Mouse (Mus musculus): ENCODE results near the gene Hoxc12. TPM values are rescaled to one million over a fixed set of nuclear protein-coding genes. Genes with fewer than 3 reads are reported as not detected.

Hoxc12 gene
- polyA plus RNA-seq, 1 experiment from 2014 or later = not detected

DNA sequence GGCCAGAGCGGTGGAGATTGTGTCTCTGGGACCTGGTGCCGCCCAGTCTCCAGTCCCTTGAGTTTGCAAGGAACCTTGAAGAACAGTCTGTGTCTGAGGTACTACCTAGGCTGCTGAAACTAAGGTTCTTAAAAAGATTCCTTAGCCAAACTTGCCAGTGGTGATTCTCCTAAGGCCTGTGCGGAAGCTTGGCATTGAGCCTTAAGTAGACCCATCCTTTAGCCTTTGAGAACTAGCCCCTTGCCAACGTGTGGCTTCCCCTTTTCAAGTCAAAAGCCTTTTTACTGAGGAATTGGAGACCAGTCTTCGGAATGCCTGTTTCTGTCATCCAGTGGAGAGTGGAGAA lies 6.9 kb downstream of the Hoxc12 start:
- Histone ChIP-seq H3K4me2 (no peak overlapping the region), H3K36me3 (no peaks in the 10 kb centered on the region), H3K27me3 (peaks cover 96% of the 10 kb centered on the region), H3K9ac (no peak overlapping the region), H3K9me3 (no peaks in the 10 kb centered on the region), H3K4me1 (replicated peaks) (no peaks in the 10 kb centered on the region), H3K27ac (replicated peaks) (no peak overlapping the region), H3K4me3 (no peak overlapping the region)
- WGBS = 6% methylated on average over 5 of the region's 5 CpGs
- no peak for ATAC-seq (ENCODE audit: low FRiP score, low read depth)

DNA sequence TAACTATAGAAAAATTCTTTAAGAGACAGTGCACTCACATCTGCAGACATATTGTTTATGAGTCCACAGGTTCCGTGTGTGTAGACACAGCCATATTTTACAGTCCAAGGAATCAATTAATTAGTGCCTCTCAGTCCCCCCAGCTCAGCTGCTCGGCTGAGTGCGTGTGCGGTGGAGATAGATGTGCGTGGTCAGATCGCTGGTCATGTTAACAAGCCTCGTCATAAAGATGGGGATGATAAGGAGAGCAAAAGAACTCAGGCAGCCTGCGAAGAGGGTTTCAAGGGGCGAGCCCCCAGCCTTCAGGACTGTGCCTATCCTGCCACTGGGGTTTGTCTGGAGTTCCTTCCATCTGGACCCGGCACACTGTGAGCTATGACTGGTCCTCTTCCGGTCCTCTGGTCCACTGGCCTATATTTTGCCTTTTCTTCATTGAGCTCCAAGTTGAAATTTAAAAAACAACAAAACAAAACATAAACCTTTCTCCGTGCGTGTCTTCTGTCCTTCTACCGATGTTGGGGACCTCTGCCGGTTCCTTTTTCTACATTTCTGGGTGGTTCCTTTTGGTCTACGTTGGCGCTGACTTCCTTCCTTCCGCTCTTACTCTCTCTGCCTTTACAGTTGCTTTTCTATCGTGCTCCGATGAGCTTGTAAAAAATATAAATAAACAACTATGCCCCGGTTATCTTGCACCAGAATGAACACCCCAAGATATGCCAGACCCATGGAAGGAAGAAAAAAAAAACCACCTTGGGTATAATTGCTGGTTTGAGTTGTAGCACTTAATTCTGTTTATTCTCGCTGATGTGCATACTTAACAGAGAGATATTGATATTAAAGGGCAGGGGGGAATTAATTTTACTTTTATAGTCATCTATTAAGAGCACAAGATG lies 8.9 kb downstream of the Hoxc12 start:
- ATAC-seq (ENCODE audit: low FRiP score, low read depth) = no peak
- Histone ChIP-seq H3K9ac (no peak overlapping the region), H3K4me3 (no peak overlapping the region)

DNA sequence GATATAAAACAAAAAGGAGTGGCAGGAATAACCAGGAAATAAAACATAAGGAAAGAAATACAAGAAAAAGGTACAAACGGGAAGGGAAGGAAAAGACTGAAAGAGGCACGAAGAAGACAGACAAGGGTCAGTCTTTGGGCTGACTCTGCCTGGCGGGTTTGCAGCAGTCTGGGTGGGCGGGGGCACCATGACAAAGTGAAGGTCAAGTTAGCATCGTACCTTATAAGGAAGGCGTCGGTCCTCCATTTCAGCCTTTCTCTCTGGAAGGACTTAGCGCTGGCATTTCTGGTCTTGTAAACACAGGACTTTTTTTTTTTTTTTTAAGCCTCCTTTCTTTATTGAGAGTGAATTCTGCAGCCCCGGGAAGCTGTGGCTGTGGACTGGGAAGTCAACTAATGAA lies 10.7 kb downstream of the Hoxc12 start:
- no peaks in the 10 kb centered on the region for H3K4me1 ChIP-seq (replicated peaks)
- WGBS = 6% methylated on average over 9 of the region's 9 CpGs
- H3K4me3 ChIP-seq = no peak overlapping the region
- H3K4me2 ChIP-seq = no peak overlapping the region
- H3K27ac ChIP-seq (replicated peaks) = no peak overlapping the region
- H3K9ac ChIP-seq = no peak overlapping the region
- no peaks in the 10 kb centered on the region for H3K36me3 ChIP-seq
- no peak for ATAC-seq (ENCODE audit: low FRiP score, low read depth)
- H3K27me3 ChIP-seq = peaks cover 95% of the 10 kb centered on the region
- H3K9me3 ChIP-seq = no peaks in the 10 kb centered on the region

More for the DNA sequence above, 8.9 kb downstream of the Hoxc12 start:
- 8% methylated on average over 22 of the region's 22 CpGs for WGBS
- Histone ChIP-seq H3K27me3 (peaks cover 95% of the 10 kb centered on the region), H3K4me1 (replicated peaks) (no peaks in the 10 kb centered on the region), H3K9me3 (no peaks in the 10 kb centered on the region), H3K36me3 (no peaks in the 10 kb centered on the region), H3K27ac (replicated peaks) (no peak overlapping the region), H3K4me2 (no peak overlapping the region)

DNA sequence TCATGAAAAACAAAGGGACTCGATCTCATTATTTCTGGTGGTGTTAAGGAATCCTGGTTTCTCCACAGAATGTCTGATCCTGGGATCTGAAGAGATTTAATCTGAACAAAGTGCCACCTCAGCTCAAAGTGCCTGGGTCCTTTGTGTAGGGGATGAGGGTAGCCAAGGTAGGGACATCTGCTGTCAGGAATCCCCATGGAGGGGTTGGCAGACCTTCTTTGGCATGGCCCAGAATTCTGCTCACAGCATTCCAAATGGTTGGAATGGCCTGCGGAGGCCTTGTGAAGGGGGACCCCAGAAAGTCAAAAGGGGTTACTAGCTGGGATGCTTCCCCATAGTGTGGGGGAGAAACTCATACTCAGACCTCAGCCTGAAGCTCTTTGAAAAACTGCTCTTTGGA lies 12.3 kb downstream of the Hoxc12 start:
- Histone ChIP-seq H3K4me3 (no peak overlapping the region), H3K9ac (no peak overlapping the region), H3K9me3 (no peaks in the 10 kb centered on the region), H3K4me2 (no peak overlapping the region), H3K4me1 (replicated peaks) (no peaks in the 10 kb centered on the region), H3K27ac (replicated peaks) (no peak overlapping the region), H3K36me3 (no peaks in the 10 kb centered on the region), H3K27me3 (peaks cover 96% of the 10 kb centered on the region)
- 17% methylated on average over 2 of the region's 2 CpGs for WGBS
- ATAC-seq (ENCODE audit: low FRiP score, low read depth) = no peak

DNA sequence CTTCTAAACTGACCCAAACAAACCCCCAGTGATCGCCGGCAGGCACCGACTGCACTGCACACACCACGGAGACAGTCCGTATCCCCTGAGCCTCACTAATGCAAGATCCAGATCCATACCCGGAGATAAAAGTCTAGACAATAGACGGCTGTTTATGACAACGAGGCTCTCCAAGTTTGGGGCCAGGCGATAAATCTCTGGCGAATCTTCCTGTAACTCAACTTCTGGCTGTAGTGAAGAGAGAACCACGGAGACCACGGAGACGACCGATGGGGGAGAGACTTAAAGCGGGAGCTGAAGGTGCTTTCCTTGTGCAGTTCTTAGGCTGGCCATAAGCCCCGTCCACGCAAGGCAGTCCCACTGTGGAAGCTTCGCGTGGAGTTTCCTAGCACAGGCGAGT lies 13.1 kb downstream of the Hoxc12 start:
- Histone ChIP-seq H3K9me3 (no peaks in the 10 kb centered on the region), H3K4me1 (replicated peaks) (no peaks in the 10 kb centered on the region), H3K4me2 (no peak overlapping the region), H3K9ac (no peak overlapping the region), H3K27ac (replicated peaks) (no peak overlapping the region), H3K27me3 (peaks cover 95% of the 10 kb centered on the region), H3K4me3 (no peak overlapping the region), H3K36me3 (no peaks in the 10 kb centered on the region)
- no peak for ATAC-seq (ENCODE audit: low FRiP score, low read depth)
- 3% methylated on average over 20 of the region's 20 CpGs for WGBS

DNA sequence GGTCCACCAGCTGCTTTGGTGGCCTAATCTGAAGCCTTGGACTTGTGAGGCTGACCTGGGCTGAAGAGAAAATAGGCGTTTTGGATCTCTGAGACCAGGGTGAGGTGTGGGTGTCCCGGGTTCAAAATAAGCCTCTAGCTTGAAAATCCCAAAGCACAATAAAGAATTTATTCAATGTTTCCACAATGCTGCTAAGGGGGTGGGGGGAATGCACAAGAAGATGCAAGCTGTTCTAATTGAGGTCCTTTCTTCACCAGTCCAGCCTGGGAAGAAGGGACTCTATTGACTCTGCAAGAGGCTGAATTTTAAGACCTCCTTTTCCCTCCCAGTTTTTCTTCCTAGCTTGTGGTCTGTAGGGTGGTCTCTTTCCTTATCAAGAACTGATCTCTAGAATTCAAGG lies 14.3 kb downstream of the Hoxc12 start:
- no peak overlapping the region for H3K4me2 ChIP-seq

DNA sequence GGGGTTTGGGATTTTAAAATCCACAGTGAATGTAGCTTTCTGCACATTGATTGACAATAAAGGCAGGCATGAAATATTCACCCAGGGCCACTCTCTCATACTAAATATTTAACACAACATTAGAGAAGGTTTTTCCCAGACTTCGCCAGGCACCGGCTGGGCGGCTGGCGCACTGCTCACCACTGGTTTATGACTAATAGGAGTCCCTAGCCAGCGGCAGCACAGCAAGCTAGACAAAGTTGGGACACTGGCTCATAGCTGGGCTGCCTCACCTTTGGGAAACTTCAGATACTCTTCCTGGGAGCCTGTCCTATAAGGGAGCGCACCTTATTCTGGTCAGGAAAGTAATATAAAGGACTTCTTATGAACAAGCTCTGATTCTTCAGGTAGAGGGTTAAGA lies 17.0 kb downstream of the Hoxc12 start:
- no peak for ATAC-seq (ENCODE audit: low FRiP score, low read depth)
- Histone ChIP-seq H3K9me3 (no peaks in the 10 kb centered on the region), H3K4me3 (no peak overlapping the region), H3K27ac (replicated peaks) (no peak overlapping the region), H3K4me2 (no peak overlapping the region), H3K4me1 (replicated peaks) (no peaks in the 10 kb centered on the region), H3K27me3 (peaks cover 86% of the 10 kb centered on the region), H3K36me3 (no peaks in the 10 kb centered on the region), H3K9ac (no peak overlapping the region)
- WGBS = 5% methylated on average over 6 of the region's 6 CpGs

More for the DNA sequence above, 14.3 kb downstream of the Hoxc12 start:
- Histone ChIP-seq H3K9ac (no peak overlapping the region), H3K4me1 (replicated peaks) (no peaks in the 10 kb centered on the region), H3K4me3 (no peak overlapping the region), H3K9me3 (no peaks in the 10 kb centered on the region), H3K27ac (replicated peaks) (no peak overlapping the region), H3K27me3 (peaks cover 86% of the 10 kb centered on the region), H3K36me3 (no peaks in the 10 kb centered on the region)
- WGBS = 7% methylated on average over 2 of the region's 2 CpGs
- no peak for ATAC-seq (ENCODE audit: low FRiP score, low read depth)

DNA sequence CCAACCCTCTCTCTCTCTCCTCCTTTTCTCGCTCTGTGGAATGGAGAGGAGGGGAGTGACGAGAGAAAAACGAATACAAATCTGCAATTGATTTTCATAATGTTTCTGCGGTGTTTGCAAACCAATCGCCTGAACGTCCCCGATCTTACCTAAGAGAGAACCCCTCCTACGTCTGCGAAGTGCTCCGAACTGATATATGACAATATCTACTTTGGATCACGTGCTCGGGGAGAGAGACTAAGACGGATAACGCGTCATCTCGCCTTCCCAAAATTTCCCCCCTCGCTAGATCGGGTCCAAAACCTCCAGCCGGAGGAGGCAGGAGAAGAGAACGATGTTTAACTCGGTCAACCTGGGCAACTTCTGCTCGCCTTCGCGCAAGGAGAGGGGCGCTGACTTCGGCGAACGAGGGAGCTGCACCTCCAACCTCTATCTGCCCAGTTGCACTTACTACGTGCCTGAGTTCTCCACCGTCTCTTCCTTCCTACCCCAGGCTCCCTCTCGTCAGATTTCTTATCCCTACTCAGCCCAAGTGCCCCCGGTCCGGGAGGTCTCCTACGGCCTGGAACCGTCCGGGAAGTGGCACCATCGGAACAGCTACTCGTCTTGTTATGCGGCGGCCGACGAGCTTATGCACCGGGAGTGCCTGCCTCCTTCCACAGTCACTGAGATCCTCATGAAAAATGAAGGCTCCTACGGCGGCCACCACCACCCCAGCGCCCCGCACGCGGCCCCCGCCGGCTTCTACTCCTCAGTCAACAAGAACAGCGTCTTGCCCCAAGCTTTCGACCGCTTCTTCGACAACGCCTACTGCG lies 17.8 kb downstream of the Hoxc12 start, which contains the start of gene Hoxc11:
Gene Hoxc11 (plus strand): TSS at position 236 of the 815 bp plus-strand sequence.
- no peak within 1 kb of the TSS for H3K4me3 ChIP-seq
- H3K27ac ChIP-seq (replicated peaks) = no peak within 1 kb of the TSS
- peaks cover 83% of the 10 kb centered on the region for H3K27me3 ChIP-seq
- H3K9me3 ChIP-seq = no peaks in the 10 kb centered on the region
- H3K4me2 ChIP-seq = no peak within 1 kb of the TSS
- H3K36me3 ChIP-seq = no peaks in the 10 kb centered on the region
- WGBS = under 1% methylated on average over 56 of the region's 57 CpGs
- H3K4me1 ChIP-seq (replicated peaks) = no peaks in the 10 kb centered on the region
- no peak for ATAC-seq (ENCODE audit: low FRiP score, low read depth)
- H3K9ac ChIP-seq = no peak within 1 kb of the TSS

DNA sequence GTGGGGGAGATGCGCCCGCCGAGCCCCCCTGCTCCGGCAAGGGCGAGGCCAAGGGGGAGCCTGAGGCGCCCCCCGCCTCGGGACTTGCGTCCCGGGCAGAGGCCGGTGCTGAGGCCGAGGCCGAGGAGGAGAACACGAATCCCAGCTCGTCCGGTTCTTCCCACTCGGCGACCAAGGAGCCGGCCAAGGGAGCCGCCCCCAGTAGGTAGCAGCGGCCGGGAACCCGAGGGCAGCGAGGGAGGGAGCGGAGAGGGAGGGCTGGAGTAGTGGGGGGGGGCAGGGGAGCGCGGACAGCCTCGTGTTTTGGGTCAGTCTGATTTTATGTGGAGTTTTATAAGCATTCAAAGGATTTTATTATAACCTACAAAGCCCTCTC lies 18.4 kb downstream of the Hoxc12 start:
- no peak for ATAC-seq (ENCODE audit: low FRiP score, low read depth)
- H3K36me3 ChIP-seq = no peaks in the 10 kb centered on the region
- no peak overlapping the region for H3K27ac ChIP-seq (replicated peaks)
- H3K4me3 ChIP-seq = no peak overlapping the region
- H3K27me3 ChIP-seq = peaks cover 83% of the 10 kb centered on the region
- H3K9ac ChIP-seq = no peak overlapping the region
- no peaks in the 10 kb centered on the region for H3K9me3 ChIP-seq
- under 1% methylated on average over 28 of the region's 28 CpGs for WGBS
- no peaks in the 10 kb centered on the region for H3K4me1 ChIP-seq (replicated peaks)
- no peak overlapping the region for H3K4me2 ChIP-seq

DNA sequence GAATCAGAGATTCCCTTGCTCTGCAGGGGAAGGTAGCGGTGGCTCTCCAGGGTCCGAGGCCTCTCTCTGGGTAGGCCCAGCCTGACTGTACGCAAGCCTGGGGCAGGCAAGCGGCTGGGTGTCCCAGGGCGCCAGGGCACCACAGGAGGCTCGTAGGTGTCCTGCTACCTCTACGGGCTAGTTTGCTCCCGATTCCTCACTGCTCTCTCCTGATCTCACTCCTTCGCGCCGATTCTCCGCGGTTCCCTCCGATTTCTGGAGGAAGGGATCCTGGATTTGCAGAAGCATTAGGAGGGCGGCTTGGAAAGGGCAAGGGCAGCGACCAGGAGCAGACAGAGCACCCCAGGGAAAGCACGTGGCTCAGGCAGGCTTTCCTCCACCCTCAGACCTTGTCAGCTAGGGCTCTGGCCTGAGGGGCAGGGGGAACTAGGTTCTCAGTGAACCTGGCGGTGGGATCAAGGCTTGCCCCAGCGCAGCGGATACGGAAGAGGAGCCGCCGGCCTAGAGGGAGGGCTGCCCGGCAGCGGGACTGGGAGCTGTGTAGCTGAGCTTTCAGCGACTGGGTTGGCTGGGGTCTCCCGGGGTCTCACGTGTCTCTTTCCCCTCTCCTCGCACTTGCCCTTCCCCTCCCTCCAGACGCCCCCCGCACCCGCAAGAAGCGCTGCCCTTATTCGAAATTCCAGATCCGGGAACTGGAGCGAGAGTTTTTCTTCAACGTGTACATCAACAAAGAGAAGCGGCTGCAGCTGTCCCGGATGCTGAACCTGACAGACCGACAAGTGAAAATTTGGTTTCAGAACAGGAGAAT lies 19.5 kb downstream of the Hoxc12 start:
- Histone ChIP-seq H3K27me3 (peaks cover 85% of the 10 kb centered on the region), H3K4me3 (no peak overlapping the region), H3K36me3 (no peaks in the 10 kb centered on the region), H3K4me1 (replicated peaks) (no peaks in the 10 kb centered on the region), H3K9me3 (no peaks in the 10 kb centered on the region), H3K27ac (replicated peaks) (no peak overlapping the region), H3K4me2 (no peak overlapping the region), H3K9ac (no peak overlapping the region)
- WGBS = under 1% methylated on average over 40 of the region's 40 CpGs
- ATAC-seq (ENCODE audit: low FRiP score, low read depth) = no peak

DNA sequence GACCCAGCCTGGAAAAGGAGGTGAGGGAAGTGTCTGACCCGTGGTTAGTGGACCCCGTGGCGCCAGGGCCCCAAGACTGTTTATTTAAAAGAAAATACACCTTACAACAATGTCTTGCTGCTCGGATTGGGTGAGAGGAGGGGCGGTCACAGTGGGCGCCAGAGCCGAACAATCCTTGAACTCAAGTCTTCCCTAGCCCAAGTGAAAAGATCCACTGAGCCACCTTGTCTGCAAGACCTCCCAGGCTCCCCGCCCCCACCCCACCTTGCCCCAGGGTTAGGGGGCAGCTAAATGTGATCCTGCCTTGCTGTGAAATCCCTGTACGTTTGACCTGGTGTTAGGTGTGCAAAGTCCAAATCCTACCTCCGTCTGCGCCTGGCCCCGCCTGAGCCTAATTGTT lies 20.3 kb downstream of the Hoxc12 start:
- H3K9ac ChIP-seq = no peak overlapping the region
- no peak overlapping the region for H3K27ac ChIP-seq (replicated peaks)
- no peak for ATAC-seq (ENCODE audit: low FRiP score, low read depth)
- H3K4me2 ChIP-seq = no peak overlapping the region
- peaks cover 83% of the 10 kb centered on the region for H3K27me3 ChIP-seq
- H3K4me3 ChIP-seq = no peak overlapping the region
- 1% methylated on average over 12 of the region's 12 CpGs for WGBS
- H3K9me3 ChIP-seq = no peaks in the 10 kb centered on the region
- H3K36me3 ChIP-seq = no peaks in the 10 kb centered on the region
- H3K4me1 ChIP-seq (replicated peaks) = no peaks in the 10 kb centered on the region

All from hindbrain, embryonic 15.5 days (tissue).